Mouse (Mus musculus): ENCODE measurements around the gene Tspan31.
"Not testable (repeated sequence)": the region's sequence is repeated elsewhere in the genome, so short reads cannot be mapped to it uniquely, and the experiment has no call there.

The Tspan31 gene

GRCm38 (mm10) chr10:127065981-127066380 is 4.1 kb downstream of the Tspan31 start:
- no peak for DNase-seq (ENCODE audit: low read depth, low spot score)

DNA sequence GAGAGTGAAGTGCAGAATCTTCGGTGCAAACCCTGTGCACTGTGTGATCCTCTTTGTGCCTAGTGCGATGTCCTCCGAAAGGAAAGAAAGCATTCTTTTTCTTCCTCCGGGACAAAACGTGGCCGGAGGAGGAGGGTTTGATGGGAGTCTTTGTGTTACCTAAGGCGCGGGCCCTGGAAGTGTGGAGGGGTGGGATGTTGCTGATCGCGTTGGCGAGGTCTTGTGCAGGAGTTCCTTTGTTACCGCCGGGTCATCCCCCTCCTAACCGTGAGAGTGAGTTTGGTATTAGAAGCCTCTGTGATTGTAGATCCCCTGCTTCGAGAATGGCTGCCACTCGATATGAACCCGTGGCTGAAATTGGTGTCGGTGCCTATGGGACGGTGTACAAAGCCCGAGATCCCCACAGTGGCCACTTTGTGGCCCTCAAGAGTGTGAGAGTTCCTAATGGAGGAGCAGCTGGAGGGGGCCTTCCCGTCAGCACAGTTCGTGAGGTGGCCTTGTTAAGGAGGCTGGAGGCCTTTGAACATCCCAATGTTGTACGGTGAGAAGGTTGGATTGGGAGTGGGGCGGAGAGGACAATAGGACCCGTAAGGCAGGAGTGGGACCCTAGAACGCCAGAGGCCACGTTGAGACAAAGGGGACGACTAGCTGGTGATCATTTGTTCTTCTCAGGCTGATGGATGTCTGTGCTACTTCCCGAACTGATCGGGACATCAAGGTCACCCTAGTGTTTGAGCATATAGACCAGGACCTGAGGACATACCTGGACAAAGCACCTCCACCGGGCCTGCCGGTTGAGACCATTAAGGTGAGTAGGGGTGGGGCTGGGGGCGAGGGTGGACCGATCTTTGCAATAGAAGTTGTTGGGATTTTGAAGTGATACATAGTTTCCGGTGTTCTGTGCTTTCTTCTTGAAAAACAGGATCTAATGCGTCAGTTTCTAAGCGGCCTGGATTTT is 5.9 kb downstream of the Tspan31 start:
- DNase-seq (ENCODE audit: low read depth, low spot score): no peak

DNA sequence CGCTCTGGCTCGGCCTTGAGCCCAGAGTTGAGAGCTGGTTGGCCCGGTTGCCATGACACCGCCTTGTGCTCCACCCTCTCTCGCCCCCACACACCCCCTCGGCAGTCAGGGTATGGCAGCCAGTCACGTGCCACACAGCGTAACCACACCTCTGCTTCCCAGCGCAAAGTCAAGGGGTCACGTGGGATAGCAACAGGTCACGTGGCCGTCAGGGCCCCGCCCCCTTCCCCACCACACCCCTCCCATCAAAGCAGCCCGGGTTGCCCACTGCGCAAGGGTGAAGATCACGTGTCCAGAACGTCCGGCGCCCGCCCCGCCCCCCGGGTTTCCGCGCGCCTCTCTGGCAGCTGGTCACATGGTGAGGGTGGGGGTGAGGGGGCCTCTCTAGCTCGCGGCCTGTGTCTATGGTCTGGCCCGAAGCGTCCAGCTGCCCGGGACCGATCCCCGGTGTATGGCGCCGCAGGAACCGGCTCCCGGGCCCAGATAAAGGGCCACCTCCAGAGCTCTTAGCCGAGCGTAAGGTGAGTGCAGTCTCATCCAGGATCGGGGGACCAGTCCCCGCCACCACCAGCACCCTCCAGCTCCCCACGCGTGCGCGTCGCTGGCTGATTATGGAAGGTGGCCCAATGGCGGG is 6.7 kb downstream of the Tspan31 start, which contains the start of gene Cdk4:
Cdk4 (plus strand) TSS at position 296 of the 634 bp plus-strand sequence.
- DNase-seq (ENCODE audit: low read depth, low spot score): peak; percentile 99

- no peak for DNase-seq (ENCODE audit: low read depth, low spot score)
These were observed 7.6 kb downstream of the Tspan31 start for GRCm38 (mm10) chr10:127062503-127062902.

- DNase-seq (ENCODE audit: low read depth, low spot score): not testable (repeated sequence)
These were observed 8.0 kb downstream of the Tspan31 start for GRCm38 (mm10) chr10:127062101-127062500.

DNA sequence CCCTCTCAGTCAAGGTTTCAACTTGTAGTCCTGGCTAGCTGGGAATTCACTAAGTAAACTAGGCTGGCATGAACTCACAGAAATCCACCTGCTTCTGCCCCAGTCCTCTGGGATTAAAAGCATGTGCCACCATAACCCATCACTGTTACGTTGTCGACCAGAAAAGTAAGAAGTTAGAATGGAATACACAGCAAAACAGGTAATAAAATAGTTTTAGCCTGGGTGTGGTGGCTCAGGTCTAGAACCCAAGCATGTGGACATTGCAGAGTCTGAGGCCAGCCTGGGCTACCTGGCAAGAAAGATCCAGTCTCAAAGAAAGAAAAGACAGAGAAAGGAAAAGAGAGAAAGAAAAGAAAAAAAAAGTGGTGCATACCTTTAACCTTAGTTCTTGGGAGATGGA is 8.6 kb downstream of the Tspan31 start:
- no peak for DNase-seq (ENCODE audit: low read depth, low spot score)

DNA sequence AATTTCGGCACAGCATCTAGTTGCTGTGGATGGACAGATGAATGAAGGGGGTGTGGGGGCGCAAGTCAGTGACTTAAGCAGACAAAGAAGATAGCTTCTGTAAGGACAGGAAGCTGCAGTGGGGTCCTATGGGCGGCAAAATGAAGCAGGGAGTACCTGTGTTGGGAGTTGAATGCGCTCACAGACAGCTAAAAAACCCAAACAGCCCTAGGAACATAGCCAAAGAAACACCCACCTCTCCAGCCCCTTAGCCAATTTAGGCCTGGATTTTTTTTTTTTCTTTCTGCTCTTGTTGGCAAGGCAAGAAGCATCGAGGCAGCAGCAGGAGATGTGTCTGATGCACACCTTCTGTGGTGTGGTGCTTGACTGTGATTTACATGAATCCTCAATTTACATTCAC is 9.0 kb downstream of the Tspan31 start:
- no peak for DNase-seq (ENCODE audit: low read depth, low spot score)

DNA sequence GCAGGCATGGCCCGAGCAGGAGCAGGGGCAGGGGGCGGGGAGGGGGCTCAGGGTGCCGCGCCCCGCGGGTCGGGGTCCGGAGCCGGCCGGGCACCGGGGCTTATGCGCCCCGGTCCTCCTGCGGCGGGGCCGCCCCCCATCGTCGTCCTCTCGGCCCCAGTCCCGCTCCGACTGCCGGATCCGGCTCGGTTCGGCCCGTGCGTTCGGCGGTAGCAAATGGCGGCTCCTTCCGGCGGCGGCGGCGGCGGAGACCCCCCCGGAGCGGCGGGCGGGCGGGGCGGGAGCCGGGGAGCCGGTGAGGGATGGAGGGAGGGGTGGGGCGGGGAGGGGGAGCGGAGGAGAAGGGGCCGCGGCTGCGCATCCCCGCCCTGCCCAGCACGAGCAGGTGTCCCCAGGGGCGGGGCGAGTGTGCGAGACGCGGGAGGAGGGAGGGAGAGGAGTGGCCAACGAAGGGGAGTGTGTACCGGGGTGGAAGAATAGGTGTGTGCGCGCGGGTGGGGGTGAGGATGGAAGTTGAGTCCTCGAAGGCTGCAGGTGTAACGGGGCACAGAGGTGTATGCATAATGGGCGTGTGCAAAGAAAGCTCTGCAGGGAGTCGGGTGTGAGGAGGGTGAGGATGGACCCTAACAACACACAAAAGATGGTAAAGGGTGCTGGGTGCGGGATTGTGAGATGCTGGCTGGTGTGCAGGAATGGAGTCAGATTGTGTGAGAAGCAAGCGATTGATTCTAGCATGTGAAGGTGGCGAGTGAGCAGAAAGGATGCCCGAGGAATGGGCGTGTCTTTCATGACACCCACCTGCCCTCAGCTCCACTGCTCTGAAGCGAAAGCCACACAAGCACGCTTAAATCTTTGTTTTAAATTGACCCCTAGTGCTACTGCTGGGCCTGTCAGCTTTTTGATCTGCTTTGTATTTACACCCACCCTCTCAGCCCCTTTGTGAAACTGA is 9.8 kb downstream of the Tspan31 start, which contains the start of gene March9:
March9 (minus strand) TSS at position 217 of the 949 bp plus-strand sequence.
- no peak for DNase-seq (ENCODE audit: low read depth, low spot score)

- DNase-seq (ENCODE audit: low read depth, low spot score): no peak
These were observed 10.7 kb downstream of the Tspan31 start for GRCm38 (mm10) chr10:127059174-127059967.

DNA sequence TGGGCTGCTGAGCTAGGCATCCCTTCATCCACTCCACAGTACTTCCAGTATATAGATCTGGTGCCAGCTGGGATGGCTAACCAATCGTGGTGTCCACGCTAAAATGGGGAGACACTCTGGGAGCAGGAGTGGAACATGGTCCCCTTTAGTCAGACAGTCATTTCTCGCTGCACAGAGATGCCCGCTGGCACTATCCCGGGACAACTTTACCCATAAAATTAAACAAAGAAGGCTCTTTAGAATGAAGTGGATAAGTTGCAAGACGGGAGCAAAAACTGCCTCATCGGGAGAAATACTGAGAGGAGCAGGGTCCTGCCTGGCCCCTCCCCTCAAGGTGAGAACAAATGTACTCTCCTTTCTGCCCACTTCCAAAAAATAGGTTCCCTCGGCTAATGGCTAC is 11.4 kb downstream of the Tspan31 start:
- DNase-seq (ENCODE audit: low read depth, low spot score): no peak

- DNase-seq (ENCODE audit: low read depth, low spot score): peak; percentile 82
These were observed 11.9 kb downstream of the Tspan31 start for GRCm38 (mm10) chr10:127058161-127058560.

DNA sequence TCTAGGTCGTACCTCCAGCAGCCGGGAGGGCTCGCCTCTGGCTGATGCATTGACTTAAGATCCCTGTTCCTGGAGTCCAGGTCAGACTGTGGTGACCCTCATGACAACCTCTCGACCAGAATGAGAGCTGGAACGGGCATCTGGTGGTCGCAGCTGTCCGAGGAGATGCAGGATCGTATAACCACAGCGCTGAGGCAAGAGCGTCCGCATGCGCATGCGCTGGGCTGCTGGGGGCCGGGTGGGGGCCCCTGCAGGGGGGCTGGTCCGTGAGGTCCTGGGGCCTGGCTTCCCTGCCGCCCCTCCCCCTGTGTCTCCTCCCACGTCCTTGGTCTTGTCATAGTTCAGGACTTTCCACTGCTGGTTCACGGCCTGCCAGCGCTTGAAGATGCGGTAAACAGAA is 13.6 kb downstream of the Tspan31 start:
- no peak for DNase-seq (ENCODE audit: low read depth, low spot score)

DNA sequence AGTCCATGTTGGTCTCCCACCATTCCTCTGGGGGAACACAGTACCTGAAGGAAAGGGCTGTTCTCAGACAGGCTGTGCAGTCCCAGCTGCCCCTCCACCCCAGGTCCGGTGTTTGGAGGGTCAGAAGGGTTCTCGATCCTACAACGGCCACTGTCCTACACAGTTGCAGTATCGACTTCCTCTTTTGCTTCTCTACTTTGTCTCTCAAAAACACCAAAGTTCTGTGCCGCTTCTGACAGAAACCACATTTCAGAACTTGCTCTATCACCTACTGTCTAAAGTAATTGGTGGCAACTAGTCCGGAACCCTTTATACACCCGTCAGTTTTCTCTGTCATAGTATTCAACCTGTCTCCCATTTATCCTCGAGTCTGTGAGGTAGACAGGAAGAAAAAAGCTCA is 14.7 kb downstream of the Tspan31 start:
- DNase-seq (ENCODE audit: low read depth, low spot score): no peak

- DNase-seq (ENCODE audit: low read depth, low spot score): no peak
These were observed 15.4 kb downstream of the Tspan31 start for GRCm38 (mm10) chr10:127054646-127055045.

- no peak for DNase-seq (ENCODE audit: low read depth, low spot score)
These were observed 20.0 kb downstream of the Tspan31 start for GRCm38 (mm10) chr10:127050119-127050474.

GRCm38 (mm10) chr10:127049395-127050118 is 20.5 kb downstream of the Tspan31 start:
- no peak for DNase-seq (ENCODE audit: low read depth, low spot score)

DNA sequence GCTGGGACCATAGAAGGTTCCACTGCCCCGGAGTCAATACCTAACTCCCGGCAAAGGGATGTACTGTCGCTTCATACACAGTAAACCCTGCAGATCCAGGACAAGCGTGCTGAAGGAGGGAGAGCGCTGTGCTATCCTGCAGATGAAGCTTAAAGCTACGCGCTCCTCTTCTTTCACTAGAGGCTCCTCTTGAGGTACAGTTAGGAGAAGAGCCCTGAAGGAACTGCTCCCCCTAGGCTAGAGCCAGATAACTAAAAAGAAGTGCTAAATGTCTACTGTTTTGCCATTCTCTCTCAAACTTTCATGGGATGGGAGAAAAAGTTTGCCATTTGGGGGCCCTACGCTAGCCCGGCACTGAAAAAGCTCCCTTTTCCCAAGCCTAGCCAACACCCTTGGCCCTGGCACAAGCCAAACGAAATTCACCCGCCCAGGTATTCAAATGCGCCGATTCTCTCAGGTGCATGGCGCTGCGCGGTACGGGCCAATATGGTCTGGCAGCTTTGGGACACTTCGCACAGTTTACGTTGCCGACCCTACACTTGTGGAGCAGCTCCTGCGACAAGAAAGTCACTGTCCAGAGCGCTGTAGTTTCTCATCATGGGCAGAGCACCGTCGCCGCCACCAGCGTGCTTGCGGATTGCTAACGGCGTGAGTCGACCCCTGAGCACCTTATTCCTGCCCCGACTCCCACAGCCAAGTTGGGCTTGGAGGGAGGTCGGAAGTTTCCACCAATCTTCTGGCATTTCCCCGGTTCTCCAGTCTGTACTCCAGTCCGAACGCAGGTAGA is 21.3 kb downstream of the Tspan31 start:
- DNase-seq (ENCODE audit: low read depth, low spot score): no peak

DNA sequence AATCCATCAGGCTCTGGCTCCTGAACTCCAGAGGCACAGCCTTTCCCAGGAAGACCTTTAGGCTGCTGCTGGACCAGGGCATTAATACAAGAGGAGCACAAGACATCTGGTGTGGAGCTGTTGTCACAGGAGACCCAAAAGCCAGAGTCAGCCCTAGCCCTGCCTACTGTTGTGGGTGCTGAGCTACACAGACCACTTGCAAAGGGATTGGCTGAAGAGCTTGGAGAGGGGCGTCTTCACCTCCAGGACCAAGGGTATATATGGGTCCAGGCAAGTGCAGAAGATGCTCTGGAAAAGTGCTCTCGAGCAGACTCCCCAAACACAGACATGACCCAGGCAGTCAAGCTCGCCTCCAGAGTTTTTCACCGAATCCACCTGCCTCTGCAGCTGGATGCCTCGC is 22.1 kb downstream of the Tspan31 start, which contains the start of gene Cyp27b1:
Cyp27b1 (plus strand) TSS at position 297 of the 400 bp plus-strand sequence.
- DNase-seq (ENCODE audit: low read depth, low spot score): no peak

DNA sequence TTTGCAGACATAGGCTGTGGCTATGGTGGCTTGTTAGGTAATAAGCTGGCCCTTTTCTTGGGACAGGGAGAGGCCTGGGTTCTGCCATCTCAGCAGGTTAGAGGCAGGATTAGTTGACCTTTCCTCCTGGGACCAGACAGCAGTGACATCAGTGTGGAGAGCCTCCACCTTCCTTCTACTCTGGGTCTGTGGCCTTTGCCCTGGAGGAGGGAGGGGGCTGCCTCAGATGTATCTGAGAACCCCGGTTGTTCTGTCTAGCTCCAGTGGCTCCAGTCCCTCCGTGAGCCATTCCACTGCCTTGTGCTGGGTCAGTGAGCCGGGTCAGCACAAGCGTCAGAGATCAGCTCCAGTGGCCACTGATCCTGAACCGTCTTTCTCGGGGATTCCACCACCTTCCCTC is 26.9 kb downstream of the Tspan31 start:
- DNase-seq (ENCODE audit: low read depth, low spot score): no peak
